Mouse (Mus musculus): Measurements from ENCODE around the gene Thsd4.

The Thsd4 gene

DNA sequence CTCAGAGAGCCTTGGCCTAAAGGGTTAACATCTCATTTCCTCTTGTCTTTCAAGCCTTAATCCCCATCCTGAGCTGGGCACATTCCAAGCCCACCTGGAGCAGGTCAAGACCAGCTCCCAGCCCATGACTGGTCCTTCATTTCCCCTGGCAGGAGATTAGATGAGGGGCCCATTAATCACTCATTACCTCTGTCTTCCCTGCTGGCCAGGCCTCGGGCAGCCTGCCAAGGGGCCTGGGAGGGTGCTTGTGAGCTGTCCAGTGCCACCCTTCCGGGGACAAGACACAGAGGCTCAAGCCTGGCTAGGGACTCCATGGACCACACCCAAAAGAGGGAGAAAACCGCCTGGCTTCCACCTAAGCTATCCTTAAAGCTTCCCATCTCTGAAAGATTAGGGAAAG lies 3.6 kb downstream of the Thsd4 start:
- in situ Hi-C loops (cut with MseI, MboI) = no loop called here

DNA sequence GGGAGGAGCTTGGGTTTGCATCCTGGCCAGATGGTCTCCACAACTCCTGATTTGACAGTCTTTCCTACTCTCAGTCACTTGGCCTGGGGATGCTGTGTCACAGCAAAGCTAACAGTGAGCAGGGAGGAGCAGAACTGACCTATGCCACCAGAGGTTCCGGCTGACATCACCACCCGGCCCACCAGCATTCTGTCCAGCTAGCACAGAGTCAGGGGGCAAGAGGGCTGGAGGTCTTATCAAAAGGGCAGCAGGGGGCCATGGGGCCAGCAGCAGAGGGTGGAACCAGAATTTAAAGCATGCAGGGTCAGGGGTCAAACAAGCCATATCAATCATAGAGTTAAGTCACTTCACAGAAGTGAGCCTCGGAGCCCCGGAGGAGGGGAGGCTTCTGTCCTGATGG lies 4.7 kb downstream of the Thsd4 start:
- in situ Hi-C loops (cut with MseI, MboI) = no loop called here

DNA sequence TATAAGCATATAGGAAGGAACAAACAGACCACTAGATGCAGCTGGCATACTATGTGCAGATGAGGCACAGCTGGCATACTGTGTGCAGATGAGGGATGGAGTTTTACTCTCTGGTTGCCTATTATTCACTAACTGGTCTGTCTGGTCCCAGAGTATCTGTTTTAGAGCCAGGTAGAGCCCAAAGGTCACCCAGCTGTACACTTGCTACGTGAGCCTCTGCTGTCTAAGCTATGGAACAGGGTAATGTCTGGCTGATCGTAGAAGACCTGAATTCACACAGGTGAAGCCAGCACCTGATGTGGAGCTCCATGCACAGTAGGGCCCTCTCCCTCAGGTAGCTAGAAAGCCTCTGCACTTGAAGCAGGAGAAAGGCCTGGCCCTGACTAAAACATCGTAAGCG lies 5.5 kb downstream of the Thsd4 start:
- in situ Hi-C loops (cut with MseI, MboI) = no loop called here

DNA sequence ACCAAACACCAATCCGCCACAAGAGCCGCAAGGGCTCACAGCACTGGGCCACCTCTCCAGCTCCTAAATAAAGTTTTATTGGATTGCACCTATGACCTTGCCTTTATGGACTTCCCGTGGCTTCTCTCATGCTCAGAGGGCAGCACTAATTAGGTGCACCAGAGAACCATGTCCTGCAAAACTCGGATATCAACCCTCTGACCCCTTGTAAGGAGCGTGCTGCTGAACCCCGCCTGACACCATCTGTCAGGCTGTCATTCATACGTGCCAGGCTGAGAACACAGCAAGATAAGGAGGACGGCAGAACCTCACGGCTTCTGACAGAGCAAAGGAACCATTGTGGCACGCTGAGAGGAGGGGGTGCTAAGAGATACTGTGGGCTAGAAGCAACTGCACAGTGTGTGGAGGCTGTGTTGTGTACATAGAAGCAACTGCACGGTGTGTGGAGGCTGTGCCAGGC lies 8.5 kb downstream of the Thsd4 start:
- in situ Hi-C loops (cut with MseI, MboI) = no loop called here

DNA sequence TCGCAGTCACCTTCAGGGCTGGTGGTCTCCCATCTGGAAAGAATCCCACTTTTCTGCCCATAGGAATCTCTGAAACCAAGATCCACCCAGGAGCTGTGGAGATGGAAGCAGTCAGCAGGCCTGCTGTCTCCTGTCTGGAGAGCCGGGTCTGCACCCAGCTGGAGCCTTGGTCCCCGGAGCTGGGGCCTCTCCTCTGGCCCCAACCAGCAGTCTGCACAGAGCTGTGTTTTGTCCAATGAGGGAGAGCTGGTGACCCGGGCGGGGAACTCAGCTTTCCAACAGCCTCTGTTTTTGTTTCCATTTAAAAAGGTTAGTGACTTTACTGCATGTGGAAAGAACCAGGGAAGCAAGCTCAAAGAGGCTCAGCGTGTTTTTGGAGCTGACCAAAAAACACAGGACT lies 11.0 kb downstream of the Thsd4 start:
- in situ Hi-C loops (cut with MseI, MboI) = no loop called here

DNA sequence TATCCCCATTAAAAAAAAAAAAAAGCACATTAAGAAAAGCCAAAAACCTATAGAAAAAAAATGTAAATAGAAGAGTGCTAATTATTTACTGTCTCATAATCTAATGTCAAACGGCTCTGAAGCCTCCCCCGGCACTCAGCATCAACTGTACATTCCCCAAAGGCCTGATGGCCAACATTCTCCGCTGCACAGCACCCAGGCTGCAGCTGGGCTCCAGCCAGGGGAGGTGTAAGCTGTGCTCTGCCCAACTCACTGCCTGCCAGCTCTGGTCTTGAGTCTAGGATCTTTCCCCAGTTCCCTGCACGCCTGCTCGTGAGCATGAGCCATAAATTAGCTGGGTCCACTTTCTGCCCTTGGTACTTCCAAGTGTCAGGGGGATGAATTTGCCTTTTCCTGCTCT lies 15.7 kb downstream of the Thsd4 start:
- in situ Hi-C loops (cut with MseI, MboI) = no loop called here

DNA sequence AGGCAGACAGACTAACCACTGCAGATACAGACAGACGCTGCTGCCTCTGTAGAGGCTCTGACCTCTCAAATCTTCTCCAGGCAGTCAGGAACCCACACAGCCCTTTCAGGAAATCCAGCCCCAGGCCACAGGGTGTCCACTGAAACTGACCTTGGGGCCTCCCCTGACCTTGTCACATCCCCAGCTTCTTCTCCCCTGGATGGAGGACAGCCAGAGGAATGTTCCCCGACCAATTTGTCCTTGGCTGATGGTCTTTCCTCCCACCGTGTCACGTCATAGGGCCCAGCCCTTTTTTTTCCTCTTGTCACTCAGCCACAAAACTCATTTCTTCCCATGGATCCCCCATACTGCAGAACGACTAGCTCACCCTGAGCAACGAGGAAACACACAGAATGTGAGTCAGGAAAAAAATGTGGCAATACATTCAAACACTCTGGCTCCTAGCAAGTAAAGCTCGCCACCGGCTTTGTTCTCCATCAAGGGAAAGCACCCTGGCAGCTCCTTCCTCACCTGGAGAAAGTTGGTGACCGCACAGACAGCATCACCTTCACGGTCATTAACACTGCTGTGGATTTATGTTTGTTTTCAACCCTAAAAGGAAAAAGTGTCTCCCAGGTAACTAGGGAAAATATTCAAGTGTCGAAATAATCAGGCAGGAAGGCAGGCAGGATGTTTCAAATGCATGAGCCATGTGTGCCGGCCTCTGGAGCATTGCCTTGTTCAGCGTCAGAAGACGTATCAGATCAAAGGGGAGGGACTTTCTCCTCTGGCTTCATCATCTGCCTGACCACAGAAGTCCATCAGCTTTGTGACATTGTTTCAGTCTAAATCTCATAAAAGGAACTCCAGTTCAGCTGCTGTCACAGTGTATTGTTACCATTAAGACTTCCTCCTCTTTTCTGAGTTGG lies 17.2 kb downstream of the Thsd4 start:
- in situ Hi-C loops (cut with MseI, MboI) = no loop called here

DNA sequence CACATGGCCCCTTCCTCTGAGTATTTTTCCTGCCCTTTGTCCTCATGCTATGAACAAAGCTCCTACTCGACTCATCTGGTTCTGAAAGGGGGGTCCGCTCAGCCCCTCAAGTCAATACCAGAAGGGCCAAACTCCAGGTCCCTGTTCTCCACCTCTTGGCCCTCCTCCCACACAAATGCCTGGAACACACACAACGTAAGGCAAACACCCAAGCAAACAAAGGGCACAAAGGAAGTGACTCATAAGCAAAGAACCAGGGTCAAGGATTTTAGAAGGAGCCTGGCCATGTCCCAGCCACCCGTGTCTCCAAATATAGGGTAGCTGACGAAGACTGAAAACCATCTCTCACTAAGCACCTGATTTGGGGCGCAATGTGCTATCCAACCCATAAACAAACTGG lies 19.6 kb downstream of the Thsd4 start:
- in situ Hi-C loops (cut with MseI, MboI) = no loop called here

DNA sequence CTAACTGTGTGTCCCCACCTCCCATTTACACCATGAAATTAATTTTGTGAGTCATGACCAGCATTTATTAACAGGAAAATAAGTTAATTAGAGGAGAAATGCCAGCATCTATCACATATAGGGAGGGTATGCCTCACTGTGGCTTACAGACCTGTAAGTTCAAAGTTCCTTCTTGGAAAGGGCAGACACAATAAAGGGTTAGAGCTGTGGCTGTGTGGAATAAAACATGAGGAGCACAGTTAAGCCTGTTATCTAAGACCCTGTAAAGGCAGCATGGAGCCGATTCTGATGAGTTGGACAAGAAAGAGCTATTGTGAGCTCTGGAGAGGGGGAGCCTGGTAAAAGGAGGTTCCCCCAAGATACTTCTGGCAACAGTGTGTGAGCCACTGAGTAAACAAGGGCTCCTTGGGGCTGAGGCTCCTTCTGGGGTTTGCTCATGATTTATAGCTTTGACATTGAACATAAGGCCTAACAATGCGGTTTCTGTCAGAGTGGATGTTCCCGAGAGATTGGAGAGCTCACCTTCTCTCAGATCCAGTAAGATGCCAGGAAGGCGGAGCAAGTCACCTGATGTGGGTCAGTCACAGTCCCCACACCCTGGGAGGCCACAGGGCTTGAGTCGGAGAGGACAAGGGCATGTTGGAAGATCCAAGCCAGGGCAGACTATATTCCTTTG lies 20.2 kb downstream of the Thsd4 start:
- in situ Hi-C loops (cut with MseI, MboI) = no loop called here

DNA sequence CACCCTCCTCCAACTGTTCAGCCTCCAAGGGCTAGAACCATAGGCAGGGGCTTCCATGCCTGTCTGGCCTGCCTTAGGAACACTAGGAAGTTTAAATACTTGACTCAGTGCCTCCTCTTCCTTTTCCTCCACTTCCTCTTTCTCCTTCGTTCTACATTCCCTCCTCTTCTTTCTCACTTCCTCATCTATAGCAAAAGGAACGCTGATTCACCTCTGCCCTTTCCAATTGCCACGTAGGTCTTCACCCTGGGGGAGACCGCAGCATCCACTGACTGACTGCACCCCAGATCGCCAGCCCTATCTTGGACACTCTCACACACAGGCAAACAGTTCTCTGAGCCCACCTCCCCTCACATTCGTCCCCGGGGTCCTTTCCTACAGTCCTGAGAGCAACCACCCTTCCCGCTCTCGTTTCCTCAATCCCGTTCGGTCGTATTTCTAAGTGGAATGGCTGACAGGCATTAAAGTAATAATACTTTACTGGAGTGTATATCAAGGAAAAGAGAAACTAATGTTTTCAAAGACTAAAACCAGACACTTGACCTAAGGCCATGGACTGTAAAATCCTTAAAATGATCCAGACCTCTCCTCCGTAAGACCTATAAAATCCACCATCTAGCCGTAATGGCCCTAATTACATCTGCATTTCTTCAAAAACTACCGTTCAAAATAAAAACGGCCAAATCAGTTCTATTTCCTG lies 29.4 kb downstream of the Thsd4 start:
- in situ Hi-C loops (cut with MseI, MboI) = no loop called here

DNA sequence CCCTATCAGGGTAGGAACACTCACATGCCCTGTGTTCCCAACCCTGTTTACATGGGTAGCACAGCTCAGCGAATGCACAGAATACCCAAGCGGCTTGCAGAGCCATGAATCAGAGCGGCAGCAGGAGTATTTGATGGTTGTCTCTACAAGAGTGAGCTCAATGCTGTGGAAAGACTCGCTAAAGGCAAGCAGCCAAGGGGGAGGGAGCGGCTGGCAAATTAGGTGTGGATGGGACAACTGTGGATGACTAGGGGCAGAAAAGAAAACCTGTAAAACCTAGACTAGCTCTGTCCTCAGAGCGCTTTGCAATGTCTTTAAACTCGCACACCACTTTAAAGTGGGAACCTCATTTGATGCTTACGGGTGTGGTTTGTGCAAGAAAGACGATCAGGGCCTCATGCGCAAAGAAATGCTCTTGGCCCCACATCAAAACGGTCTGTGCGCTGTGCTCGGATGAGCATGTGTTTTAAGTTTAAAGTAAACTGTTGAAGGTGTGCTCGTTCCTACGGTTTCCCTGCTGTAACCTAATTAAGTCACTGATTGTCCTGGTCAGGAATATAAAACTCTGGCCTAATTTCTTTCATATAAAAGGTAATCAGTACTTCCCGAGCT lies 30.3 kb downstream of the Thsd4 start:
- in situ Hi-C loops (cut with MseI, MboI) = no loop called here

DNA sequence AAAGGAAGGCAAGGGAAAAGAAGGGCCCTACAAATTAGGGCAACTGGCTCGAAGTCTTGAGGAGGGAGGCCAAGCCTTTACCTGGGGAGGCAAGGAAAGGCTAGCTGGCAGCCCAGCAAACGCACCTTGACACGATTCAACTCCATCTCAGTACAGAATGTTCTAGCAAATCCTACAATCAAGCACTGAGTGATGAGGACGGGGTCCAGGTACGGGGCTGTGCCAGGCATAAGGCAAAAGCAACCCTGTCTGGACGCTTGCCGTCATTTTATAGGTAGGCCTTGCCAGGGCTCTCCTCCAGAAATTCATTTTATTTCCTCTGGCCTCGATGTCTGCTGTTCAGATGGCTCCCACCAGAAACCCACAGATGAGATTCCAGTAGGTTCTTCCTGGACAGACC lies 30.8 kb downstream of the Thsd4 start:
- in situ Hi-C loops (cut with MseI, MboI) = no loop called here

DNA sequence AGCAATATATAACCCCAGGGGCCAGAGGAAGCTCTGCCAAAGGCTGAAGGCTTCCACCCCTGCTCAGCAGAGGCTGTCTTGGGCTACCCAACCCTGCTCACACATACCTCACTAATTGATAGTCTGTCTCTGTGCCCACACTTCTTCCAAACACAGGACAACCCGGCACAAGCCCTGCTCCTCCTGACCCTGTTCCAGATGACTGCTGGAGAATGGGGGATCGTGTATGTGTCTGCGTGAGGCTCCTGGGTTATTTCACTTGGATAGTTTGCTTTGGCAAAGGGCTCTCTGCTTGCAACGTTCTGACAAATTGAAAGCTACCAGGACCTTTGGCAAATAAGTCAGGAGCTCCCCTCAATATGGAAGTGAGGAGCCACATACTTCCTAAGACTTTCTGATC lies 33.0 kb downstream of the Thsd4 start:
- in situ Hi-C loops (cut with MseI, MboI) = no loop called here

DNA sequence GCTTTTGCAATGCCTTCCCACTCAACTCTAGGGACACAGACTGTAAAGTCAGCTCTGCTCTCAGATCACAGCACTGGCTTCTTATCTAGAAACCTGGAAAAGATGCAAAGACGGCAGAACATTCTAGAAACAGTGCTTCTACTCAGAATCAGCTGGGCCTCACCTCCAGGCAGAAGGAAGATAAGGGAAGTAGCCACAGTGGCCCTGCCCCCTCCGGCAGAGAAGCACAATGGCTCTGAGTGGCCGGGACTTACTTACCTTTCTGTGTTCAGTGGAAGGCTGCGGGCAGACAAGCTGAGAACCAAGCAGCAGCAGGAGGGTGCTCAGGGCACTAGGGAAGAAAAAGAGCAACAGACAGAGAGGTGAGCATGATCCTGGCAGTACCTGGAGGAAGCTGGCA lies 39.7 kb downstream of the Thsd4 start:
- in situ Hi-C loops (cut with MseI, MboI) = no loop called here

DNA sequence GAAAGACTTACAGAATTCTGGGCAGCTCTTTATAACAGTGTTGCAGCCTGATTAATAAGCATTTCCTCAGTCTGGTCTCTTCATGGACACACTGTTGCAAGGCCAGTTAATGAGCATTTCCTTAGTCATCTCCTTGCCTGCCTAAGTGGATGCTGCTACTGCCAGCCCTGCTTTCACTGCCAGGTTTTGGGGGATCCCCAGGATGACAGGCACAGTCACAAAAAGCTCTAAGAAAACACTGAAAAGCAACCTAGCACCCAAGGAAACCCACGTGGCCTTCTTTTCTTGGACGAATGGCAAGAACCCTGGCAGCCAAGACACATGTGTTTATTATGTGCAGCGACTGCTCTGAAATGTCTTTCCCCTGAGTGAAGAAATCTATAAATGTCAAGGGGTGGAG lies 41.8 kb downstream of the Thsd4 start:
- in situ Hi-C loops (cut with MseI, MboI) = no loop called here

DNA sequence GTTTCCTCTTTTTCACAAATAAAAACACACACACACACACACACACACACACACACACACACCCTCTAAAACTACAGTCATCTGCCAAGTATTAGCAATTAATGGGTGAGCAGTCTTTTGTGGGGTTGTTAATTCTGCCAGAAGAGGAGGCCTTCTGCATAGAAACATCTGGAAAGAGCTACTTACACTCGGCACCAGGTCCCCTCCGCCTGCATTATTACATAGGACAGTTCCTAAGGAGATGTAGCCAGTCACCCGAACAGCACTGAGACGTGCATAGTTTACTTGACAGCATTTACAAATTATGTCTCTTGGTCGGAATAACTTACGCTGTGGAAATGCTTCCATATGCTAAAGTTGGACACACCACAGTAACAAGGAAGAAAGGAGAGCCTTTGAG lies 43.0 kb downstream of the Thsd4 start:
- in situ Hi-C loops (cut with MseI, MboI) = no loop called here

DNA sequence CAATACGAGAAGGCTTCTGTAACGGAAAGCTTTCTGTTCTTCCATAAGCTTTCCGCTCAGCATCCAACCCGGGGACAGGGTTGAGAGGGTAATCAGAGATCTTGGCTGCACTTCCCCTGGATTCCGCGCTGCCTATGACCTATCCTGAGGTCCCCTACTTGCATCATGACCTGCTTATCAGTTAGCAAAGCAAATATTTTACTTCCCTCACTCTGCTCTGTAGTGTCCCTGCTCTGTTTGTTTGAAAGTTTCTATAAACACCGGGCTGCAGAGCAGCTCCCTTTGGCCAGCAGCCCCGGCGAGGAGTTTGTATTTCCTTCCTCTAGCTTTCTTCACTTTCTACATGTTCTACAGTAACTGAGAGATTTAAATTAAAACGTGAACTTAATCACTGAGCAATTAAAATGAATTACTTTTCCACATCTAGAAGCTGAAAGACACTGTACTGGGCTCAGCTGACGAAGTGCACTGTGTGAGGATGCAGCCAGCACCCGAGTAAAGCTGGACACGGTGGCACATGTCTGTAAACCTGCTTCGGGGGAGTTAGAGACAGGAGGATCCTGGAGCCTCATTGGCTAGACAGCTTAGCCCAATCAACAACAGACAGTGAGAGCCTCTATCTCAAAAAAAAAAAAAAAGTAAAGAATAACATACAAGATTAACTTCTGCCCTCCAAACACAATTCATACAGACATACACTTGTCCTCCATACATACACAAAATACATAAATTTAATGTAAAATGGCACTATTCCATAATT lies 43.7 kb downstream of the Thsd4 start:
- in situ Hi-C loops (cut with MseI, MboI) = no loop called here

DNA sequence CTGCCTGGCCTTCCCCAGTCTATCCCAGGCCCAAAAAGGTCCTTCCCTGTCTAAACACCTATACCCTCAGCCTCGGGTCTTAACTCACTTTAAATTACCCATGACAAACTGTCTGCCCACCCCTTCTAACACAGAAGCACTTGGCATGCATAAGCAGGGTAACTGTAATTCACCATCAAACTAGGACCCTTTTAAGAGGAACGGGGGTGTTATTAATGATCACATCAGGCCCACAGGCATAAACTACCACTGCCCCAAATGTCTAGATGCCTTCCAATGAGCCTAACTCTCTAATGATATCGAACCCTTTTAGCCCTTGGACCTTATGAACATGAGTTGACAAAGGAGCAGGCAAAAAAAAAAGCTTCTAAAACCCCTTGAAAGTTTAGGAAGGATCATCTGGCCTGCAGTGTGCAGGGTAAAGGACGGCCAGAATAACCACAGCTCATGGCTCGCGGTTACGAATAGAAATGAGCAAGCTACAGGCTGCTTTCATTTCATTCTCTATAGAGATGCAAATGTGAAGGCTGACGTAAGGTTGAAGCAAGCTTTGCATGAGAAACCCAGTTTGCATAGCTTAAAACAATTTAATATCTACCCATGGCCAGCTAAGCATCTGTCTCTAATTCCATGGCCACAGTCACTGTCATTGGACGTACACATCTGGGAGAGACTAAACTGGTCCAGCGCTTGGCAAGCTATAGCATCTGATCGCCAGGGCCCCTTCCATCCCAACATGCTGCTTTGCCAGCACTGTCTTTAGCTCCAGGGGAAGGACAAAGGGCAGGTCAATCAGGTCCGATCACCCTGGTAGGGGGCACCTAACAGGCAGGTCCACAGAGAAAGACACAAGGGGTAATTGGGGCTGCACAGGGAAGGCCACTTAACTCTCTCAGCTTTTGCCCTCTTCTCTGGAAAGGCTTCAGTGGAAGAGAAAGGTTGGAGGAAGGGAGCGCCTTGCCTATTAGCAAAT lies 61.5 kb downstream of the Thsd4 start:
- in situ Hi-C loops (cut with MseI, MboI) = no loop called here

DNA sequence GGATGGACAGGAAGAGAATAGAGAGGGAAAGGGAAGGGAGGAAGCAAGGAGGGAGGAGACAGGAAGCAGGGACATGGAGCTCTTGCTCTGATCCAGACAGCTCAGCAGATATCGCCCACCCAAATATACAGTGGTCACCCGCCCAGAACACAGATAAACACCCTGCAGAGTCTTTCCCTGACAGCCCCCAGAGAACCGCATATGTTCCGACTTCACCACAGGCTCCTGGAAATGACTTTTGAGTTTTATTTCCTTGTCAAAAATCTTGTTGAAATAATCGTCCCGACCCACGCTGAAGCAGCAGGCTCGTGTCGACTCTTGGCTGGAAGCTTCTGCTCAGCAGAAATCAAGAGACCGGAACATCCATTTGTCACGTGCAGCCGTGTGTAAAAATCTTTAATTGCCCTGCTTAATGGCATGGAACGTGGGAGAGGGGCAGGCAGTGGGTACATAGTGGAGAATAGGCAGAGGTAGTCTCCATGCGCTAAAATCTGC lies 63.3 kb downstream of the Thsd4 start:
- in situ Hi-C loops (cut with MseI, MboI) = no loop called here

Measured in mouse trophoblast stem cell (cell line).